25 mouse cellular contexts compared by ENCODE assay signal in the genomic region with DNA sequence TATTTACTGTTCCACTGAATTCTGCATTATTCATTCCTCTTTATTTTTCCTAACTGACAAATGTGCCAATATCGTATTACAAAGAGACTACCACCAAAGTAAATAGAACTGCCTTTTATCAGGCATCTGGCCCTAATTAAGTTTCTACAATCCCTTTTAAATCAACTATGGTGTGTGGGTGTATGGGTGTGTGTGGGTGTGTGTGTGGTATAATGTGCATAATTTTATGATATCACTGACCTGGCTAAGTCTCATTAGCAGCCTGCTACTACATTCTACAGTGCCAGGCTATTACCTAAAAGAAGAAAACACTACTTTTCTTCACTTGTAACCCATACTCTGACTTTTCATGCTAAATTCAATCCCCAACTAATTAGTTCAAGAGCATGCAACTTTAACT.
DNase-seq lines count a peak whose midpoint lies in the region; ATAC-seq lines count a peak whose summit lies in the region.
"Had no signal": no experiment of that assay in that cellular context is flagged by ENCODE, and none has a peak within 500 bp of the region (broad histone marks: within the 10 kb centered on the region; RNA-seq: fewer than 3 reads in every experiment).

No protein-coding gene starts in this region.

- H3K9me3 ChIP-seq in kidney, embryonic 15.5 days (replicated peaks) = no peaks in the 10 kb centered on the region
- H3K9me3 ChIP-seq in intestine, embryonic 16.5 days (ENCODE audit: control insufficient read depth, low read length) = no peaks in the 10 kb centered on the region
- H3K9me3 ChIP-seq: embryonic facial prominence, embryonic 15.5 days; forebrain, embryonic 10.5 days; heart, embryonic 10.5 days; hindbrain, embryonic 12.5 days; intestine, embryonic 15.5 days had no signal

- no peaks in the 10 kb centered on the region for H3K36me3 ChIP-seq in kidney, embryonic 15.5 days
- no peaks in the 10 kb centered on the region for H3K36me3 ChIP-seq in intestine, embryonic 16.5 days (ENCODE audit: control insufficient read depth, insufficient read depth, low read length)
- H3K36me3 ChIP-seq: embryonic facial prominence, embryonic 15.5 days; forebrain, embryonic 10.5 days; heart, embryonic 10.5 days; hindbrain, embryonic 12.5 days; intestine, embryonic 15.5 days had no signal

- no peak for DNase-seq in kidney, postnatal 36 days
- DNase-seq in MN1 (ENCODE audit: low spot score) = peak; percentile 3
- peak; percentile 6 for DNase-seq in embryo, embryonic 10 days (ENCODE audit: low spot score)
- DNase-seq in forelimb bud, embryonic 11.5 days (ENCODE audit: low read depth, low spot score) = peak; percentile 7
- no peak for DNase-seq in thymus, postnatal 25 days
- DNase-seq: adrenal gland, adult 2 months; adrenal gland, postnatal 25 days; cerebellum, adult 18-20 months; cerebellum, adult 9-11 months; cerebellum, postnatal 36 days; gastrocnemius, postnatal 10 days; heart, adult 18-20 months; heart, postnatal 10 days; heart, postnatal 4 days had no signal

- no peak overlapping the region for H3K4me2 ChIP-seq in kidney, embryonic 15.5 days
- no peak overlapping the region for H3K4me2 ChIP-seq in intestine, embryonic 16.5 days (ENCODE audit: low read depth, low read length)
- H3K4me2 ChIP-seq: embryonic facial prominence, embryonic 15.5 days; hindbrain, embryonic 12.5 days; intestine, embryonic 15.5 days had no signal

- no peaks in the 10 kb centered on the region for H3K27me3 ChIP-seq in kidney, embryonic 15.5 days
- no peaks in the 10 kb centered on the region for H3K27me3 ChIP-seq in intestine, embryonic 16.5 days (replicated peaks; ENCODE audit: control insufficient read depth, insufficient read depth, low read length)
- H3K27me3 ChIP-seq: CH12.LX; embryonic facial prominence, embryonic 15.5 days; hindbrain, embryonic 12.5 days; intestine, embryonic 15.5 days had no signal

- WGBS in kidney, embryonic 15.5 days = 24% methylated on average over 1 of the region's 1 CpGs
- 52% methylated on average over 1 of the region's 1 CpGs for WGBS in intestine, embryonic 16.5 days

- peaks cover 15% of the 10 kb centered on the region for H3K4me1 ChIP-seq in kidney, embryonic 15.5 days
- H3K4me1 ChIP-seq in intestine, embryonic 16.5 days (ENCODE audit: control insufficient read depth, insufficient read depth, low read length) = no peaks in the 10 kb centered on the region
- H3K4me1 ChIP-seq: heart, embryonic 10.5 days; hindbrain, embryonic 12.5 days; intestine, embryonic 15.5 days had no signal

- H3K9ac ChIP-seq in kidney, embryonic 15.5 days = no peak overlapping the region
- no peak overlapping the region for H3K9ac ChIP-seq in intestine, embryonic 16.5 days (ENCODE audit: low read depth, low read length)
- H3K9ac ChIP-seq: embryonic facial prominence, embryonic 15.5 days; hindbrain, embryonic 12.5 days; intestine, embryonic 15.5 days had no signal

- ATAC-seq in kidney, embryonic 15.5 days (replicated peaks; ENCODE audit: low FRiP score) = peak; percentile 47; the same call in 1 of the 2 replicates
- no peak for ATAC-seq in intestine, embryonic 16.5 days
- ATAC-seq: forebrain, embryonic 14.5 days; hindbrain, postnatal 0 days; intestine, embryonic 15.5 days had no signal

- no peak overlapping the region for H3K27ac ChIP-seq in kidney, embryonic 15.5 days
- H3K27ac ChIP-seq in intestine, embryonic 16.5 days (ENCODE audit: low read length) = no peak overlapping the region
- H3K27ac ChIP-seq: embryonic facial prominence, embryonic 15.5 days; forebrain, embryonic 10.5 days; heart, embryonic 10.5 days; hindbrain, embryonic 12.5 days; hindbrain, postnatal 0 days; intestine, embryonic 15.5 days had no signal

- no peak overlapping the region for H3K4me3 ChIP-seq in kidney, embryonic 15.5 days (replicated peaks)
- no peak overlapping the region for H3K4me3 ChIP-seq in intestine, embryonic 16.5 days (ENCODE audit: low read length)
- H3K4me3 ChIP-seq: embryonic facial prominence, embryonic 15.5 days; erythroblast, embryonic 14.5 days; forebrain, embryonic 10.5 days; heart, embryonic 10.5 days; hindbrain, embryonic 12.5 days; intestine, embryonic 15.5 days had no signal

Comparison
In these comparisons a context has a peak if more than half of its experiments do, and no peak if none do; other contexts are left out.
1. DNase-seq: peak in MN1 (single experiment), embryo, embryonic 10 days (single experiment) and forelimb bud, embryonic 11.5 days (single experiment); none in kidney, postnatal 36 days (0 of 2) and thymus, postnatal 25 days (single experiment).